Mouse (Mus musculus) CH12.LX (cell line): ENCODE measurements around the gene Miip.

ENCODE experiments used
- CTCF ChIP-seq, 2 experiments: IDR thresholded peaks in 1 of 2; conservative IDR thresholded peaks in 1 of 2; 2 replicates each; pipeline ENCODE4 v1.5.1; 2011 to 2012; ENCODE audit warnings: low read depth in 2 of 2, low read length in 2 of 2, improper control_type of control experiment in 1 of 2, inconsistent platforms in 1 of 2, mild to moderate bottlenecking in 1 of 2, moderate library complexity in 1 of 2
- ELF1 ChIP-seq: IDR thresholded peaks from 2 replicates; pipeline ENCODE4 v1.6.1; 2014; ENCODE audit warnings: low read depth, mild to moderate bottlenecking, inconsistent platforms, low read length, improper control_type of control experiment
- MAX ChIP-seq: IDR thresholded peaks from 2 replicates; pipeline ENCODE4 v1.6.1; 2011; ENCODE audit warnings: low read length, improper control_type of control experiment
- SMC3 ChIP-seq: IDR thresholded peaks from 2 replicates; pipeline ENCODE4 v1.6.1; 2011; ENCODE audit warnings: low read depth, low read length, improper control_type of control experiment
- ZC3H11A ChIP-seq: IDR thresholded peaks from 2 replicates; pipeline ENCODE4 v1.6.1; 2012; ENCODE audit warnings: low read depth, mild to moderate bottlenecking, inconsistent platforms, low read length, improper control_type of control experiment
- ZKSCAN1 ChIP-seq: IDR thresholded peaks from 2 replicates; pipeline ENCODE4 v1.6.1; 2012; ENCODE audit warnings: low read depth, inconsistent platforms, low read length, improper control_type of control experiment, borderline replicate concordance

- TF ChIP-seq ELF1 (no peak), SMC3 (no peak), ZKSCAN1 (no peak), CTCF (conservative IDR thresholded peaks at IDR 0.05 in 1 of 2, IDR thresholded peaks at IDR 0.05 in 1 of 2; ENCODE audit: low read depth in 2 of 2, low read length in 2 of 2) (no peak), MAX (no peak), ZC3H11A (no peak)
These were observed 28.7 kb upstream of the Miip start for GRCm38 (mm10) chr4:147897348-147897747.
